Mouse (Mus musculus) C2C12 (cell line): ENCODE measurements around the gene Cfc1.

ENCODE experiments used
- CEBPB ChIP-seq: IDR thresholded peaks from one replicate; pipeline ENCODE4 v1.6.1; 2011; ENCODE audit warnings: low read depth, mild to moderate bottlenecking, control low read depth, moderate library complexity
- CTCF ChIP-seq: IDR thresholded peaks from one replicate; pipeline ENCODE4 v1.5.1; 2011; ENCODE audit not compliant: control insufficient read depth, insufficient read depth, insufficient read length
- FOSL1 ChIP-seq: IDR thresholded peaks from one replicate; pipeline ENCODE4 v1.8.0; 2011; ENCODE audit warnings: mild to moderate bottlenecking, low read length; ENCODE audit not compliant: poor library complexity, insufficient read depth, severe bottlenecking
- MAX ChIP-seq: IDR thresholded peaks from one replicate; pipeline ENCODE4 v1.6.1; 2011; ENCODE audit warnings: mild to moderate bottlenecking, control low read depth
- MYOD1 ChIP-seq: IDR thresholded peaks from one replicate; pipeline ENCODE4 v1.6.1; 2011; ENCODE audit warnings: low read depth; ENCODE audit not compliant: control insufficient read depth, insufficient read length

DNA sequence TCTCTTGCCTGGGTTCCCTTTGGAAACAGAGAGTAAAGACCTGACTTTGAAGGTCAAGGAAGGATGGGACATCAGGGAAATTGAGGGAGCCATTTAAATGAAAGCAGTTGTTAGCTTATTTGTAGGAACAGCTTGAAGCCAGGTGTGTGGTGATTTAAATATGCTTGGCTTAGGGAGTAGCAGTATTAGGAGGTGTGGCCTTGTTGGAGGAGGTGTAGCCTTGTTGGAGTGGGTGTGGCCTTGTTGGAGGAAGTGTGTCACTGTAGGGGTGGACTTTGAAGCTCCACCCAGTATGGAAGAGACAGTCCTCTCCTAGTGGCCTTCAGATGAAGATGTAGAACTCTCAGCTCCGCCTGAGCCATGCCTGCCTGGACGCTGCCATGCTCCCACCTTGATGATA, 34.4 kb downstream of the Cfc1 start:
- TF ChIP-seq CEBPB (no peak), CTCF (no peak), MAX (no peak), MYOD1 (no peak), FOSL1 (no peak)
